Mouse (Mus musculus) heart, postnatal 0 days (tissue): ENCODE data around the gene Tulp2.

Experiments
- CTCF ChIP-seq: IDR thresholded peaks from 2 replicates; pipeline ENCODE4 v1.5.1; 2016; ENCODE audit warnings: antibody characterized with exemption, control low read depth, low read depth
- EP300 ChIP-seq: IDR thresholded peaks from 2 replicates; pipeline ENCODE4 v1.6.1; 2016; ENCODE audit warnings: antibody characterized with exemption, low read depth

DNA sequence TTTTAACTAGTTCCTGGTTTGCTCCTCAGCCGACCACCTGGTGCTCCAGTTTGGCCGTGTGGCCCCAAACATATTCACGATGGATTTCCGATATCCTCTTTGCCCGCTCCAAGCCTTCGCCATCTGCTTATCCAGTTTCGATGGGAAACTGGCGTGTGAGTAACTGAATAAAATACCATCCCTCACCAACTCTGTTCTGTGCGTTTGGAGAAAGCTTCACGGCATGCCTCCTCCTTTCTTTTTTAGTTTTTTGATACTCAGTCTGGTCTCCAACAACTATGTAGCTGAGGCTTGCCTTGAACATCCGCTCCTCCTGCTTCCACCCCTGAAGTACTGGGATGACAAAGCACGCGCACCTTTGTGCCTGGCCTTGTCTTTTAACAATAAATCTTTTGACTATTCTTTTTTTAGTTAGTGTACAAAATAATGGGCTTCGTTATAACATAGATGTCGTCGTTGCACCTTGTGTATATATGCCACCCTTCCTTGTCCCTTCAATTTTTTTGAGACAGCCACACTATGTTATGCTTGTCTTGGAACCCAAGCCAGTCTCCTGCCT, 40.6 kb downstream of the Tulp2 start:
- TF ChIP-seq CTCF: no peak
- TF ChIP-seq EP300: no peak
